Mouse (Mus musculus): Measurements from ENCODE around the gene Tnpo3.

GRCm38 (mm10) chr6:29523301-29524033, 86.2 kb downstream of the Tnpo3 start:
- TF ChIP-seq GATA1 (IDR thresholded peaks at IDR 0.05; ENCODE audit: borderline replicate concordance, low read length): no peak
- no peak for TF ChIP-seq FLI1 (IDR thresholded peaks at IDR 0.05; ENCODE audit: low read length)

Data from megakaryocyte, embryonic 14.5 days (primary cell).